8 mouse cellular contexts compared by ENCODE assay signal in genomic region chr1:165707241-165707639, GRCm38 (mm10). TPM values are rescaled to one million over a fixed set of nuclear protein-coding genes. Genes with fewer than 3 reads are reported as not detected.
DNase-seq lines count a peak whose midpoint lies in the region; ATAC-seq and TF ChIP-seq lines count a peak whose summit lies in the region.

No protein-coding gene starts in this region.

- under 1% methylated on average over 10 of the region's 10 CpGs for WGBS in thymus, adult 2 months
- 30% methylated on average over 10 of the region's 10 CpGs for WGBS in forebrain, postnatal 0 days
- WGBS in liver, embryonic 13.5 days (ENCODE audit: insufficient replicate concordance): 3% methylated on average over 10 of the region's 10 CpGs
- WGBS in stomach, embryonic 16.5 days: 11% methylated on average over 10 of the region's 10 CpGs

- peak overlapping the region; percentile 91 for H3K27ac ChIP-seq in thymus, adult 2 months (ENCODE audit: control insufficient read depth, insufficient read depth, low read length)
- no peak overlapping the region for H3K27ac ChIP-seq in forebrain, postnatal 0 days (ENCODE audit: low read depth, low read length)
- peak overlapping the region; percentile 67 for H3K27ac ChIP-seq in liver, embryonic 13.5 days
- peak overlapping the region; percentile 85; the same call in 1 of the 2 replicates for H3K27ac ChIP-seq in stomach, embryonic 16.5 days (ENCODE audit: low read length)

- H3K27me3 ChIP-seq in thymus, adult 2 months (ENCODE audit: control insufficient read depth, insufficient read depth, low read length): no peaks in the 10 kb centered on the region
- peaks cover 12% of the 10 kb centered on the region; the same call in 1 of the 2 replicates for H3K27me3 ChIP-seq in forebrain, postnatal 0 days (ENCODE audit: insufficient read depth, low read length)
- peaks cover 46% of the 10 kb centered on the region for H3K27me3 ChIP-seq in liver, embryonic 13.5 days
- H3K27me3 ChIP-seq in stomach, embryonic 16.5 days (ENCODE audit: control insufficient read depth, insufficient read depth, low read length): no peaks in the 10 kb centered on the region

- no peaks in the 10 kb centered on the region for H3K9me3 ChIP-seq in forebrain, postnatal 0 days (ENCODE audit: low read length)
- H3K9me3 ChIP-seq in liver, embryonic 13.5 days (replicated peaks): no peaks in the 10 kb centered on the region
- no peaks in the 10 kb centered on the region for H3K9me3 ChIP-seq in stomach, embryonic 16.5 days (replicated peaks; ENCODE audit: control insufficient read depth, low read length)

- ATAC-seq in forebrain, postnatal 0 days: no peak
- ATAC-seq in liver, embryonic 13.5 days (ENCODE audit: low read depth): no peak
- ATAC-seq in stomach, embryonic 16.5 days (ENCODE audit: insufficient read depth, low FRiP score): no peak

- peaks cover 48% of the 10 kb centered on the region for H3K4me1 ChIP-seq in thymus, adult 2 months (replicated peaks; ENCODE audit: control insufficient read depth, insufficient read depth, low read length)
- H3K4me1 ChIP-seq in forebrain, postnatal 0 days (ENCODE audit: insufficient read depth): no peaks in the 10 kb centered on the region
- peaks cover 60% of the 10 kb centered on the region for H3K4me1 ChIP-seq in liver, embryonic 13.5 days (replicated peaks)
- peaks cover 48% of the 10 kb centered on the region for H3K4me1 ChIP-seq in stomach, embryonic 16.5 days (ENCODE audit: control insufficient read depth, insufficient read depth, low read length)

- H3K9ac ChIP-seq in forebrain, postnatal 0 days: peak overlapping the region; percentile 58; the same call in 1 of the 2 replicates
- H3K9ac ChIP-seq in liver, embryonic 13.5 days: peak overlapping the region; percentile 67
- peak overlapping the region; percentile 84 for H3K9ac ChIP-seq in stomach, embryonic 16.5 days (ENCODE audit: low read length)

- peak overlapping the region; percentile 100 for H3K4me2 ChIP-seq in forebrain, postnatal 0 days (ENCODE audit: low read depth)
- H3K4me2 ChIP-seq in liver, embryonic 13.5 days: peak overlapping the region; percentile 78
- peak overlapping the region; percentile 78 for H3K4me2 ChIP-seq in stomach, embryonic 16.5 days (ENCODE audit: low read depth, low read length)

- peak; percentile 42 for DNase-seq in thymus, adult 2 months
- no peak for DNase-seq in thymus, postnatal 0 days (ENCODE audit: low spot score)
- DNase-seq in forebrain, postnatal 0 days: no peak
- DNase-seq in liver, embryonic 13.5 days: no peak
- DNase-seq in T-cell, adult 2 months (ENCODE audit: low spot score): no peak
- DNase-seq in adrenal gland, postnatal 10 days: no peak
- no peak for DNase-seq in cerebellum, adult 9-10 months

- TF ChIP-seq POLR2A in thymus, adult 2 months (IDR thresholded peaks at IDR 0.05; ENCODE audit: control insufficient read depth, extremely low read depth, insufficient read depth, low read length, poor library complexity): no peak

- TF ChIP-seq CTCF in thymus, adult 2 months (IDR thresholded peaks at IDR 0.05; ENCODE audit: borderline replicate concordance, control insufficient read depth, extremely low read depth, insufficient read depth, low read length, poor library complexity): no peak
- TF ChIP-seq CTCF in forebrain, postnatal 0 days (IDR thresholded peaks at IDR 0.05; ENCODE audit: low read depth): no peak

- H3K4me3 ChIP-seq in thymus, adult 2 months (ENCODE audit: control insufficient read depth, insufficient read depth, low read length): peak overlapping the region; percentile 100
- H3K4me3 ChIP-seq in forebrain, postnatal 0 days (ENCODE audit: low read depth, low read length): peak overlapping the region; percentile 54
- H3K4me3 ChIP-seq in liver, embryonic 13.5 days (replicated peaks): peak overlapping the region; percentile 60
- peak overlapping the region; percentile 74 for H3K4me3 ChIP-seq in stomach, embryonic 16.5 days (replicated peaks; ENCODE audit: low read length)

- peaks cover 6% of the 10 kb centered on the region; the same call in 1 of the 2 replicates for H3K36me3 ChIP-seq in thymus, adult 2 months (ENCODE audit: control insufficient read depth, insufficient read depth, low read length)
- H3K36me3 ChIP-seq in forebrain, postnatal 0 days (ENCODE audit: insufficient read depth): no peaks in the 10 kb centered on the region
- H3K36me3 ChIP-seq in liver, embryonic 13.5 days: no peaks in the 10 kb centered on the region
- H3K36me3 ChIP-seq in stomach, embryonic 16.5 days (ENCODE audit: control insufficient read depth, insufficient read depth, low read length): no peaks in the 10 kb centered on the region

RNA-seq across cellular contexts. Expression of gene Rcsd1, which starts 2.3 kb away (rescaled TPM):
- polyA plus RNA-seq in thymus, adult 2 months (2012; rRNA removed): 220 and 249 TPM in 2 replicates
- 221 and 236 TPM in 2 replicates for polyA plus RNA-seq in thymus, postnatal 0 days (2015; fragmentation: Nextera tagmentation; extraction: Ambion mirVana)
- 5.9 and 8.0 TPM in 2 replicates for total RNA-seq in forebrain, postnatal 0 days (2014; rRNA removed)
- 7.5 and 7.9 TPM in 2 replicates for polyA plus RNA-seq in forebrain, postnatal 0 days (2015; fragmentation: Nextera tagmentation; extraction: Ambion mirVana)
- 7.5 and 8.3 TPM in 2 replicates for polyA plus RNA-seq in liver, embryonic 13.5 days (2015; fragmentation: Nextera tagmentation; extraction: Ambion mirVana)
- 42.1 and 44.4 TPM in 2 replicates for polyA plus RNA-seq in stomach, embryonic 16.5 days (2015; fragmentation: Nextera tagmentation; extraction: Ambion mirVana)
- total RNA-seq in adrenal gland, postnatal 10 days (2021): 10 to 100 TPM; 27.8 to 32.6 TPM

RNA-seq across cellular contexts. Expression of gene Creg1, which starts 56.3 kb away (rescaled TPM):
- 37.5 and 43.2 TPM in 2 replicates for polyA plus RNA-seq in thymus, adult 2 months (2012; rRNA removed)
- polyA plus RNA-seq in thymus, postnatal 0 days (2015; fragmentation: Nextera tagmentation; extraction: Ambion mirVana): 70.5 and 73.3 TPM in 2 replicates
- total RNA-seq in forebrain, postnatal 0 days (2014; rRNA removed): 20.0 and 22.7 TPM in 2 replicates
- polyA plus RNA-seq in forebrain, postnatal 0 days (2015; fragmentation: Nextera tagmentation; extraction: Ambion mirVana): 34.7 and 42.3 TPM in 2 replicates
- polyA plus RNA-seq in liver, embryonic 13.5 days (2015; fragmentation: Nextera tagmentation; extraction: Ambion mirVana): 334 and 344 TPM in 2 replicates
- 90.4 and 90.6 TPM in 2 replicates for polyA plus RNA-seq in stomach, embryonic 16.5 days (2015; fragmentation: Nextera tagmentation; extraction: Ambion mirVana)
- 10 to 100 TPM; 51.2 TPM for total RNA-seq in adrenal gland, postnatal 10 days (2021)
